Mouse (Mus musculus) spleen, adult 12 weeks (tissue): ENCODE data around the gene Ubb.
"Not testable (repeated sequence)": the region's sequence is repeated elsewhere in the genome, so short reads cannot be mapped to it uniquely, and the experiment has no call there.

ENCODE experiments used
- DNase-seq: peaks from one replicate; pipeline ENCODE4 v3.0.0; 2022; ENCODE audit warnings: low spot score

Ubb gene

DNA sequence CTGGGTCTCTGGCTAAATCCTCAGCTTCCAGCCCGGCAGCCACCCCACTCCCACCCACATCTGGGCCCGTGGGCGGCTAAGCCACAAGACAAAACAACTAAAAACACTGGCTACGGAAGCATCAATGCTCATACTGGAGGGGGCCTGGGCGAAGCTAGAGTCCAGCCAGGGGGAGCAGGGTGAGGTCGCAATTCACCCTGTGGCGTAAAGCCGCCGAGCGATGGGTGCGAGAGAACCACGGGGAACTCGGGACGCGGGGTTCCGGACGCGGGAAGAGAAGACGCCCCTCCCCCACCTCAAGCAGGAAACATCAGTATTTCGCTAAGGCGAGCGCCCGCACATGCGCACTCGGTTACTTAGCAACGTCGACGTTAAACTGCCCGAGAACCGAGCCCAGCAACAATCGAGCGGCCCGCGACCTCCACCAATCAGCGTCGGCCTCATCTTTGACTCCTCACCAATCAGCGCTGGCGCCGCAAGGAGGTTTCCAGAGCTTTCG, at the start of gene Ubb:
Ubb (plus strand) TSS at position 445 of the 499 bp plus-strand sequence.
- peak; percentile 94 for DNase-seq

DNA sequence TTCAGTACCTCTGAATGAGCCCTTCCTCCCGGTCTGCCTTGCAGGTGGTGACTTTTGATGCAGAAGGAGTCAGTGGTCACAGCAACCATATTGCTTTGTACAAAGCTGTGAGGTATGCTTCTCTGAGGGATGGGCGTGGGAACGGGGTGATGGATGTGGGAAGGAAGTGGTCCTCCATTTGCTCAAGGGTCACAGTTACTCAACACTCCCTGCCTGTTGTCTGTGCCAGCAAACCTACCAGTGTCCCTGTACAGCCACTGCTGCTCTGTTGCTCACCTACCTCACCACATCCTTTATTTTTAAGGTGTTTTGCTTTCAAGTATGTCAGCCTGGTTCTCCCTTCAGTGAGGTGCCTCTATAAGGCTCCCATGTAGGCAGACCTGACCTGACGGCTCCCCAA, 43.3 kb upstream of the Ubb start:
- no peak for DNase-seq

DNA sequence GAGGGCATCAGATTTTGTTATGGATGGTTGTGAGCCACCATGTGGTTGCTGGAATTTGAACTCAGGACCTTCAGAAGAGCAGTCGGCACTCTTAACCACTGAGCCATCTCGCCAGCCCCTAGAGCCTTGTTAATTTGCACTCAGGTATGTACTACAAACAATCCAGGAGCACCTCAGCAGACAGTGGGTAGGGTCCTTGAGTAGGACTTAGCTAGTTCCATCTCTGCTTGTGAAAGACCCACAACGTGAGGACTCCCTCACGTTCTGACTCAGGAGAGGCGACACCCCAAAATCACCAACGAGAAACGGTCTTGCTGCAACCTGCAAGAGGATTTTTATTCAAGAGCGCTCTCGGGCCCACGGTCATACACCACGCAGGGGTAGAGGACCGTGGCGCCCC, 42.6 kb upstream of the Ubb start:
- not testable (repeated sequence) for DNase-seq

DNA sequence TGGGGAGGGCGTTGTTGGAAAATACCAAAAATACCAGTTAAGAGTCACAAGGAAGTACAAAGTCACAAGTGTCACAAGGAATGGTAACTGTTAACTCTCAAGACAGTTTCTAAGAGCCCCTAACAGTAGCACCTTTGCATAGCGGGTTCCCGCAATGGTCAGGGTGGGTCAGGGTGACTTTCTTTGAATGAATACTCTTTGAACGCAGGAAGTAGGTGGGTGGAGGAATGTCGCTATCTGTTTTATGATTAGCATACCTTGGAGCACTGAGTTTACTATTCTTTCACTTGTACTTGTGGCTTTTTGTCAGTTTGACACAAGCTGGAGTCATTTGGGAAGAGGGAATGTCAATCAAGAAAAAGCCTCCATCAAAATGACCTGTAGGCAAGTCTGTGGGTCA, 42.2 kb upstream of the Ubb start:
- DNase-seq = not testable (repeated sequence)

DNA sequence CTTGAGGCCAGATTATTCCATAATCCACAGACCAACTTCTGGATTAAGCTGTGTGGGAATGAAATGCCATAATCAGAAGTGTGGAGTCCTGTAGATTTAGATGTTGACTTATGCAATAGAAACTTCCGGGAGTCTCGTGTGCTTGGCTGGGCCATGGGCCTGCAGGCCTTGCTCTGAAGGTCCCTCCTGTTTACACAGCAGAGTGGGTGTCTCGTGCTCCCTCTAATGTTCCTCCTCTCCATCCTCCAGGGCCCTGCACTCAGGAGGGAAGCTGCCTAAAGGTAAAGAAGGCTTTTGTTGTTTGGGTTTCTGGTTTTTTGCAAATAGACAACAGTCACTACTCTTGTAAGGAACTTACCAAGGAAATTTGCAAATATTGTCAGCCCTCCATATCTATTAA, 41.4 kb upstream of the Ubb start:
- no peak for DNase-seq

DNA sequence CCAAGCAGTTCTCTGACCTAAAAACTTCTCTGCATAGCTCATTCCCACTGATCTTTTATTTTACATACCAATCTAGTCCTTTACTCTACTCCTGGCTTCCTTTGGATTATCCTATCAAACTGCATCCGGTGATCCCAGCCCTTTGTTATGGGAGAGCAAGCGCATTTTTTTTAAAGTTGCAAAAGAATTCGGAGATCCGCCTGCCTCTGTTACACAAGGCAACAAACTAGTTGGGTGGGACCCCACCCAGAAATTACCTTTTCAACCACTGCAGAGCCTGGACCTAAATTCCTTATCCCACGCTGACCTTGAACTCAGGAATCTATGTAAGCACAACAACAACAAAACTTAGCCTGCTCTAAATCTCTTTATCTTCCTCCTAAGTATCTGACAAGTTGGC, 40.0 kb upstream of the Ubb start:
- no peak for DNase-seq

DNA sequence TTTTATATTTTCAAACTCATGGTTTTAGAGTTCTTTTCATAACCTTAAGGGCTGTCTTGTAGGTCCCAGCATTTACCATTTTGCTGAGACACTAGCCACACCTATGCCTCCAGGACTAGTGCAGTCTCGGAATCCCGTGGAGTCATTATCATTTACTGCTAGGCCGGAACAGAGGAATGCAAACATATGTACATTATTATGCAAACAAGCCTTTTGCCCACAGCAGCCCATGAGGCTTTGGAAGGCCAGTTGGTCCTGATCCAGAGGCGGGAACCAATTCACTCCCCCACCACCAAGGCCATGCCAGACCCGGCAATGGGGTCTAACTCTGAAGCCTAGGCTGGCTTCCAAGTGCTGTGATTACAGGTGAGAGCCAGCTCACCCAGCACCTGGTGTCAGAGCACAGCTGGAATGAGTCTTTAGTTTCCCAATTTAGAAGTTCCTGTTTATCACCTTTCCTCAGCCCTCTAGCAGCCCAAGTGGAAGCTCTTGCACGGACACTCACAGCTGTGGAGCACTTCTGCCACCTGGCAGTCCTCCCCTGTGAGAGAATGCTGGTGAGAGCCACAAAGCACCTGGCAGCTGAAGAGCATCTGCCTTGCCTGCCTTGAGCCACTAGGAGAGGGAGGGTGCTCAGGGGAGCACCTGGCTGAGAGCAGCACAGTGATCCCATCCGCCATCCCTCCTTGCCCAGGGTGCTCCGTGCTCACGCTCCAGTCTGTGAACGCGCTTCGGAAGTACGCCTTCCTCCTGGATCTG, 39.3 kb upstream of the Ubb start:
- no peak for DNase-seq

DNA sequence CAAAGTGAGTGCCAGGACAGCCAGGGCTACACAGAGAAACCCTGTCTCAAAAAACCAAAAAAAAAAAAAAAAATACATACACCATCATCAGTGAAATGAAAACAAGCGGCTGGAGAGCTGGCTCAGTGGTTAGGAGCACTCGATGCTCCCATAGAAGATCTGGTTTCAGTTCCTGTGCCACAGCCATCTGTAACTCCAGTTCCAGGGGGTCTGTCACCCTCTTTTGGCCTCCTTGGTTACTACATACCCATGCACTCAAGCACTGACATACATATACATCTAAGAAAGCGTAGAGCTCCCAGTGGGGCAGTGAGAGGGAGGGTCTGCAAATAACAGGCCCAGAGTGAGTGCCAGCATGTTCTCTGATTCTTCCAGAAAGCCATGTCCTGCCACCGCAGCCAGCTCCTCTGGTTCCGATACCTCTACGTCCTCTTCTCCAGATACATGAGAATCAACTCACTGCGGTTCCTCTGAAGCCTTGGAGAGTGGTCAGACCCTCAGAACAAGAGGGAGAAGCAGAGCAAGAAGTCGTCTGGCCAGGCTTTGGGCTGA, 38.4 kb upstream of the Ubb start:
- no peak for DNase-seq

DNA sequence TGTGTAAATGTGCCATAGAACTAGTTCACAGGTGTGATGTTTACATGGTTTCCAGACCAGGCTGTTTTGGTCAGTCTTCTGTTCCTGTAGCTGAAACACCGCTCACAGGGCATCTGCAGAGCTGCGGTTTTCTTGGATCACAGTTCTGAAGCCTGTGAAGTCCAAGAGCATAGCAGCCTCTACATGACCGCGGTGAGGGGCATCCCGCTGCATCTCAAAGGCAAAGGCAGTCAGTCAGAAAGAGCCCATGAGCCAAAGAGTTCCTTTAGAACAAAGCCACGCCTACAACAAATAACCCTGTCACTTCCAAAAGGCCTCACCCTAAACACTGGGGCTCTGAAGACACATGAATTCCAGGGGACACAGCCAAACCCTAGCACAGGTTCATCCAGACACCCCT, 37.7 kb upstream of the Ubb start:
- DNase-seq = no peak

DNA sequence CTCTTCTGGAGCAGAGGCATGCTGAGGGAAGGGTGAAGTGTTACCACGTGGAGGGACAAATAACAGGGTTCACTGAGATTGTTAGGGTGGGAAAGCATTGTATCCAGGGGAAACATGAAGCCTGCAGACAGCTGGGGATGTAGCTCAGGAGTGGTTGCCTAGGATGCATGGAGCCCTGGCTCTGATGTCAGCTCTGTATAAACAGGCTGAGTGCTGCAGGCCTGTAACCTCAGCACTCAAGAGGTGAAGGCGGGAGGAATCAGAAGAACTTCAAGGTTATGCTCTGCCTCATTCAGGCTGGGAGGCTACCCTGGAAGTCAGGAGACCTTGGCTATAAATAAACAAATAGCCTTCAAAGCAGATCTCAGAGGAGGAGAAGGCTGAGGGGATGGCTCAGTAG, 32.0 kb upstream of the Ubb start:
- no peak for DNase-seq

DNA sequence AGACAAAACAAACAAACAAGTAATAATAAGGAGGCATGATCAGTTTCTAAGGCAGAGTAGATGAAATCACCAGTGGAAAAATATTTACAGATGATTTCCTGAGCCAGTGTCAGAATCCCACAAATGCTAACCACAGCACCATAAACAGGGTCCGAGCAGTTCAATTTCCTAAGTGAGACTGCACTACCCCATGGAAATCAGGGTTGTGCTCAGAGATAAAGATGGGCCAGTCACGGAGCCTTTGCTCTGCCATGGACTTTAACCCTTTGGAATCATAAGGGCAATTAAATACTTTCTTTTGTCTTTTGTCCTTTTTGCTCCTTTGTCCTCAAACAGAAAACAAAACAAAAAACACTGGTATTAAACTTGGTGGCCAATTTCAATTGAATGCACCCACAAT, 28.7 kb upstream of the Ubb start:
- DNase-seq = no peak

DNA sequence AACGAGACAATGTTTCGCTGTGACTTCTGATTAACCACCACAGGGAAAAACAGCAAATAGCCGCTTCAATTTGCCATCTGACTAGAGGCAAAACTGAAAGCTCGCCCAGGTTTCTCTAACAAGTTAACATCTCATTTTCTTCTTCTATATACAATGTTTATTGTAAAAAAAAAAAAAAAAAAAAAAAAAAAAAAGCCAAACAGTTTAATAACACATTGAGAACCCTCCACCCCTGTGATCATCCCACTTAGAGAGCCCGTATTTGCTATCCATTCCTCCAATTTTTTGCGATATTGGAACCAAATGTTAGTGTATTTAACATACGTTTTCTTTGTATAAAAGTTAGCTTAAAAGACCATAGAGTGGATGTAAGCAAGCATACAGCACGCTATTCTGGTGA, 13.9 kb upstream of the Ubb start:
- DNase-seq = no peak

DNA sequence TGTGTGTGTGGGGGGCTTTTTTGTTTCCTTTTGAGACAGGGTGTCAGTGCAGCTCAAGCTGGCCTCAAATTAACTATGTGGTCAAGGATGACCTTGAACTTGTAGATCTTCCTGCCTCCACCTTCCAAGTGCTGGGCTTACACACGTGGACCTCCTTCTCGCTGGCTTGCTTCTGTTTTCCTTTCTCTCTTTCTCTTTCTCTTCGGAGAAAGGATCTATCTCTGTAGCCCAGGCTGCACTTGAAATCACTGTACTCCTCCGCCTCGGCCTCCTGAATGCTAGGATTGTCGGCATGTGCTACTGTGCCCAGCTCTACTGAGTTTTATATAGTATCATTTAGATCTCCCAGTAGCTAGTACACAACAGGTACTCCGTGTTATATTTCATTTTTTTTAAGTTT, 13.4 kb upstream of the Ubb start:
- DNase-seq = no peak

DNA sequence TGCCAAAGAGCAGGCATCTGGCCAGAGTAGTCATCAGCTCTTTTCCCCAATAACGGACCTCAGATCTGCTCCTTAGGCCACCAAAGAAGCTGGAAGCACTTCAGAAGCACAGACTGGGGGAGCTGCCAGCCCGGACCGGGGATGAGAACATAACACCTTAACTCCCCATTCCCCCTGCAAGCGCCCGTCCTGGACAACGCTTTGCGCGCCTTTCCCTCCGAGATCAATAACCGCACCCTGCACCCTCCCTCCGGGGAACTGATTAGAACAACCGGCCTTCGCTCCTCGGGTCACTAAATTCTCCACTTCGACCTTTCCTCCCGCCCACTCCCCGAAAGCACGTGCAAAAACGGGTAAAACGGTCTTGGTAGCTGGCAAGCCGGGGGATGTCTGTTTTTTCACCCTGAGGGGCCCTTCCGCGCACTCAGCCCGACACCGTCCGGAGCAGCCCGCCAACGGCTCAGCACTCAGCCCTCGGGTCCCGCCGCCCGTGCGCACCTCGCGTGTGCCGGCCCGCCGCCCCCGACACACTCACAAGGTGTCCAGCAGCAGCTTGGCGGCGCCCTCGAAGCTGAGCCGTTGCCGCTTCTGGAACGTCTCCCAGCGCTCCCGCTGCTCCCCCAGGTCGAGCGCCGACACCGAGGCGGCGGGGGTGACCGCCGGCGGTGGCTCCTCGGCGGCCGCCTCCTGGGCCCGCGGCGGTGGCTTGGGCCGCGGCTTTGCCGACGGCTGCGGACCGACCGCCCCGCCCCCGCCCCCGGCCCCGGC, 12.5 kb upstream of the Ubb start:
- peak; percentile 58 for DNase-seq

DNA sequence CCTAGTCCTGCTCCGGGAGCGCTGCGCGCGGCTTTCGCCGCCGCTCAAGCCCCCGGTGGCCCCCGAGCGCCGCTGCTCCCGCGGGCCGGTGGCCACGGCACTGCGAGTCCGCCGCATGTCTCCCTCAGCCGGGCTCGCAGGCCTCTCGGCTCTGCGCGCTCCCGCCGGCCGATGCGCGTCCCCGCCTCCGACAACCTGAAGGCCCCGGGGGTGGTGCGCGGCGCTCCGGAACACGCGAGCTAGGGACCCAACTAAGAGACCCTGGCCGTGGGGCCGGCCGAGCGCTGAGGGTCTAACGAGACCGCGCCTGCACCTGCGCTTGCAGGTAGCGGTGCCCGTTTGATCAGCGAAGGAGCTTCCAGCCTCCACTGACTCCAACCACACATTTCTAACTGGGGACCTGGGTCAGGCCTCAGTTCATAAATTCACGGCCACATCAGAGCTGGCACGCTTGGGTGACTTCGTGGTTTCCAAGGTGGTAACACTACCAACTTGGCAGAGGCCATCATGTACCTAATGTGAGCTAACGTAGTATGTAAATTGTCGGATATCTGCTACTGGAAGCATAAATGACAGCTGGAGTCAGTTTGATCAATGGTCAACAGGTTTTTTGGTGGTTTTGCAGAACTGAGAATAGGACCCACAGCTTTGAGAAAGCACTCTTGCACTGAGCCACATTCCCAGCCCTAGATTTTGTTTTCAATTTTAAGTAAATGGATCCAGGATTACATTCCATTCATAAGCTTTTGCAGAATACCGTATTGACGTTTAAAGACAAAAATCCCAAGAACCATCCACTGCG, 11.7 kb upstream of the Ubb start, which contains the start of gene Cenpv:
Cenpv (minus strand) TSS at position 173 of the 802 bp plus-strand sequence.
- DNase-seq = peak; percentile 64

DNA sequence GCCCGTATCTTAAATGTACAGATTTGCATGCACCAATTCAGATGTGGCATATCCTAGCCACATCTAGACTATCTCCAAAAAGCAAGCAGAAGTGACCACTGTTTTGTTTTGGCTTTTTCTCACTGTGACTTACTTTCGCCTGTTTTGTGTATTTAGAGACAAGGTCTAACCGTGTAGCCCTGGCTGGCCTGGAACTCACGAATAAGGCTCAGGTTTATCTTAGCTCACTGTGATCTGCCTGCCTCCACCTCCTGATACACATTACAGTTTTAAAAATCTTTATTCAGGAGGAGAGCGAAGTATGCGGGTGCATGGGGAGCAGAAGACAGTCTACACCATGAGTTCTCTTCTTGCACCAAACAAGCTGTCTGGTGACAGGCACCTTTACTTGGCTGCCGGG, 10.8 kb upstream of the Ubb start:
- DNase-seq = no peak

DNA sequence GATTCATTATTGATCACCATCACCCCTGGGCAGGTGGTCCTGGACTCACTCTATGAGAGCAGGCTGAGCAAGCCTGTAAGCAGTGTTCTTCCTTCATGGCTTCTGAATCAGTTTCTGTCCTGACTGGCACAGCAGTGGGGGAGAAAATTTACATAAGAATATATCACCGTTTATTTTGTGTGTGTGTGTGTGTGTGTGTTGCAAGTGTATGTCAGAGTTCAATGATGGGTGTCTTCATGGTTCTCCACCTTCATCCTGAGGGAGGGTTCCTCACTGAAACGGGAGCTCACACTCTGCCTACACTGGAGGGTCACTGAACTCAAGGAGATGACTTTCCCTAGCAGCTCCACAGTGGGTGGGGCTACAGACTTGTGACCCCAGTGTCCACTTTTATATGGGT, 10.0 kb upstream of the Ubb start:
- DNase-seq = no peak

DNA sequence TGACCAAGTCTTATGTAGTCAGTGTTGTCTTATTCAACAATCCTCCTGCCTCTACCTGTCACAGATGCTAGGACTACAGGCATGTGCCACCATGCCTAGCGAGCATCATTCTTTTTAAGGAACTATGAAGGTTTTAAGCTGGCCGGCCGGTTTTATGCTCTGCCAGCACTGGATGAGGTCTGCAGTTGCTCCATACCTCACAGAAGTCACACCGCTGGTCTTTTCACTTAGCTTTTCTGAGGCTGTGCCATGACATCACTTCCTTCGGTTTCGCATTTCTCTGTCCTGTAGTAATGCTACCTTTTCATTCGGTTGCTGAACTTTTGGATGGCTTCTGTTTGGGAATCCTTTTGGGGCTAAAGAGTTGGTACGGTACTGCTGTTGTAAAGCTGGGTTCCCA, 9.4 kb upstream of the Ubb start:
- DNase-seq = no peak

DNA sequence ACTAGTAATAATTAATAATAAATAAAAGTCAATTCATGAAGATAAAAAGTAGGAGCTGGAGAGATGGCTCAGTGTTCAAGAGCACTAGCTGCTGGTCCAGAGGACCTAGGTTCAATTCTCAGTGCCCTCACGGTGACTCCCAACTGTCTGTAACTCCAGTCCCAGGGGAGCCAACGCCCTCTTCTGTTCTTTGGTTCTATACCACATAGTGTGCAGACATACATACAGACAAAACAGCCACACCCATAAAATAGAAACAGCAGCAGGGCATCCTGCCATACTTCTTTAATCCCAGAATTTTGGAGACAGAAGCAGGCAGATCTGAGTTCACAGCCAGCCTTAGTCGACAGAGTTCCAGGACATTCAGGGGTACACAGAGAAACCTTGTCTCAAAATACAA, 7.0 kb upstream of the Ubb start:
- DNase-seq = no peak

DNA sequence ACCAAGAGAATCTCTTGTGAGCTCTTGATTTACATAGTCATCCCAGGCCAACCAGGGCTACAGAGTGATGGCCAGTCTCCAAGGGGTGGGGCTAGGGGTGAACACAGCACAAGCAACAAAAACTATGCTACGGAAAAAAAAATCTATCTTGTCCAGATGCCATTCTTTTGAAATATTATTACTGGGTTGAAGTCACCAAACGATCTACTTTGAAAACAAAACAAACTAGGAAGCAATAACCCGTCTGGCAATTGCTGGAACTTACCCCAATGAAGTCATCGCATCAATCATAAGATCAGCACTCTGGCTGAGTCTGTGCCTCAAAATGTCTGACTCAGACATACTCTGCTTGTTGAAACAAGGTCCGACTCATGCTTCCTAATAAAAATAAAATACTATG, 1.2 kb upstream of the Ubb start:
- DNase-seq = peak; percentile 47

DNA sequence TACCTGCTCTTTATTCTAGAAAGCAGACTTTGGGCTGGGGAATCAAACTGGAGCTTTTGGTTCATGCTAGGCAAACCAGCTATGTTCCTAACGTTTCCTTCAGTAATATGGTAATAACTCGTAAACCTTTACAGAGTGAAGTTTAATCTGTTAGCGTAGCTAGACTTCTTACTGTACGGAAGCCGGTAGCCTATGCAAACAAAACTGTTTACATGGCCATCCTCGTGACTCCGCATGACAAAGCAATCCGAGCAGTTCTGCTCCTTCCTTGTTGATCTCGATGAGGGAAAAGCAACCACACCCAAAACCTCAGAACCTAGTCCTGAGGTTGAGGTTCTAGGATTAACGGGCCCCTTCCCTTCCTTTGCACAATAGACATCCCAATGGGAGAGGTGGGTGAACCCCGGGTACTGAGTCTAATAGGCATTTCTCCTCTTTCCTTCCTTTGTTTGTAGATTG, 715 bp upstream of the Ubb start:
- peak; percentile 64 for DNase-seq
